Mouse (Mus musculus): ENCODE results near the gene Robo1. TPM values are rescaled to one million over a fixed set of nuclear protein-coding genes. Genes with fewer than 3 reads are reported as not detected.

Robo1 gene
- polyA plus RNA-seq, 1 experiment from 2014 or later = 18.2 TPM

GRCm38 (mm10) chr16:73024326-73024725 lies 716.2 kb downstream of the Robo1 start:
- H3K36me3 ChIP-seq = no peaks in the 10 kb centered on the region
- no peak overlapping the region for H3K4me3 ChIP-seq (replicated peaks)
- no peak overlapping the region for H3K4me2 ChIP-seq (replicated peaks)
- WGBS = 92% methylated on average over 13 of the region's 13 CpGs
- H3K4me1 ChIP-seq (replicated peaks) = no peaks in the 10 kb centered on the region
- no peak for ATAC-seq
- no peak overlapping the region for H3K9ac ChIP-seq
- no peaks in the 10 kb centered on the region for H3K27me3 ChIP-seq (replicated peaks)
- H3K27ac ChIP-seq = no peak overlapping the region
- no peaks in the 10 kb centered on the region for H3K9me3 ChIP-seq

DNA sequence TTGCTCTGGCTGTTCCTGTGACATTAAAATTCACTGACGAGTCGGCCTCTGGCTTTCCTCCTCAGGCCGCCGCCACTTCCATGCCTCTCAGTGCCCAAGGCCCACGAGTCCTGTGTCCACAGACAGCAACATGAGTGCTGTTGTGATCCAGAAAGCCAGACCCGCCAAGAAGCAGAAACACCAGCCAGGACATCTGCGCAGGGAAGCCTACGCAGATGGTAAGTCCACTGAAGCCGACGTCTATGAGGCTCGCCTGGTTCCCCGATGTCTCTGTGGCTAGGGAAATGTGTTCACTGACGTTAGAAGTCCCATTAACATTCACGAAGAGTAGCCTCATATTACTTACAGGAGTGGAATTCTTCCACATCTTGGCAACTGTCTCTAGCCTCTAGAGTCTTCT lies 719.6 kb downstream of the Robo1 start:
- no peak overlapping the region for H3K9ac ChIP-seq
- no peaks in the 10 kb centered on the region for H3K4me1 ChIP-seq (replicated peaks)
- H3K4me2 ChIP-seq (replicated peaks) = no peak overlapping the region
- no peak overlapping the region for H3K4me3 ChIP-seq (replicated peaks)
- no peaks in the 10 kb centered on the region for H3K27me3 ChIP-seq (replicated peaks)
- no peaks in the 10 kb centered on the region for H3K36me3 ChIP-seq
- H3K9me3 ChIP-seq = no peaks in the 10 kb centered on the region
- no peak for ATAC-seq
- 88% methylated on average over 14 of the region's 14 CpGs for WGBS
- H3K27ac ChIP-seq = no peak overlapping the region

DNA sequence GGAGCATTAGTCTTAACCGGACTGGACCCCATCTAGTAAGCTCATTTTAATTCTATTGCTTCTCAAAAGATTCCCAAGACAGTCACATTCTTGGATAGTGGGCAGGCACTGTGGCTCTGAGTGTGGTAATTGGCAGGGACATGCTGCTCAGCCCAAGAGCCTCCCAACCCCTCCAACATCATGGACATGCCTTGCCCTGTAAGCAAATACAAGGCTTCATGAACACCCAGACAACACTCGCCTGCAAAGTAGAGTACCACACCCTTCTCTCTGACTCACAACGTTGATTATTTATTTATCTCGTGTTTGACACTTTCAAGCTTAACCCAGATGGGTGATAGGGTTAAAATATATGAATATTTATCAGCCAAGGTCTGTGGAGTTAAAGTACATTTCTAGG lies 722.9 kb downstream of the Robo1 start:
- ATAC-seq = no peak
- no peak overlapping the region for H3K4me3 ChIP-seq (replicated peaks)

GRCm38 (mm10) chr16:73035210-73035985 lies 727.3 kb downstream of the Robo1 start:
- Histone ChIP-seq H3K9me3 (no peaks in the 10 kb centered on the region), H3K4me2 (replicated peaks) (no peak overlapping the region), H3K4me3 (replicated peaks) (no peak overlapping the region), H3K27ac (no peak overlapping the region), H3K36me3 (no peaks in the 10 kb centered on the region), H3K9ac (no peak overlapping the region), H3K27me3 (replicated peaks) (no peaks in the 10 kb centered on the region), H3K4me1 (replicated peaks) (no peaks in the 10 kb centered on the region)
- no peak for ATAC-seq
- WGBS = 93% methylated on average over 20 of the region's 20 CpGs

More for the DNA sequence above, 722.9 kb downstream of the Robo1 start:
- Histone ChIP-seq H3K4me2 (replicated peaks) (no peak overlapping the region), H3K36me3 (no peaks in the 10 kb centered on the region), H3K27me3 (replicated peaks) (no peaks in the 10 kb centered on the region), H3K9me3 (no peaks in the 10 kb centered on the region), H3K27ac (no peak overlapping the region), H3K9ac (no peak overlapping the region), H3K4me1 (replicated peaks) (no peaks in the 10 kb centered on the region)
- 69% methylated on average over 4 of the region's 4 CpGs for WGBS

DNA sequence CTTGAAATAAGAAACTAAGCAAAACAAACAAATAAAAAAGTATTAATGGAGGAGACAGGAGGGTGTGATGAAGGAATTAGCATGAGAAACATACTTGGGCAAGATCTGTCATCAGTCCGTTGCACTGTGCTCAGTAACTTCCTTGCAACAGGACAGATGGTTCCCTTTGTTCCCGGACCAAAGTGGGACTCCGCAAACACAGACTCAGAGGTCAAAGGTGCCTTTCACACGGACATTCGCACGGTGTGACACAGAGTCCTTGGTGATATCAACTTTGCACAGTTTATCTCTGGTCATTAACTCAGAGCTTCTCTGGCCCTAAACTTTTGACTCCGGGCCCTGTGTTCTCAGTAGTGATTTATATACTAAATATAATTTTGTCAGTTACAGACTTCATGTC lies 730.4 kb downstream of the Robo1 start:
- H3K9ac ChIP-seq = no peak overlapping the region
- H3K9me3 ChIP-seq = no peaks in the 10 kb centered on the region
- 0 out of 2 replicates have a peak, but pooled peaks have one; percentile 25 for ATAC-seq
- H3K36me3 ChIP-seq = 0 out of 2 replicates have a peak, but pooled peaks cover 2% of the 10 kb centered on the region
- H3K27ac ChIP-seq = no peak overlapping the region
- no peaks in the 10 kb centered on the region for H3K27me3 ChIP-seq (replicated peaks)
- 53% methylated on average over 7 of the region's 7 CpGs for WGBS
- no peak overlapping the region for H3K4me3 ChIP-seq (replicated peaks)
- H3K4me1 ChIP-seq (replicated peaks) = no peaks in the 10 kb centered on the region
- H3K4me2 ChIP-seq (replicated peaks) = no peak overlapping the region

DNA sequence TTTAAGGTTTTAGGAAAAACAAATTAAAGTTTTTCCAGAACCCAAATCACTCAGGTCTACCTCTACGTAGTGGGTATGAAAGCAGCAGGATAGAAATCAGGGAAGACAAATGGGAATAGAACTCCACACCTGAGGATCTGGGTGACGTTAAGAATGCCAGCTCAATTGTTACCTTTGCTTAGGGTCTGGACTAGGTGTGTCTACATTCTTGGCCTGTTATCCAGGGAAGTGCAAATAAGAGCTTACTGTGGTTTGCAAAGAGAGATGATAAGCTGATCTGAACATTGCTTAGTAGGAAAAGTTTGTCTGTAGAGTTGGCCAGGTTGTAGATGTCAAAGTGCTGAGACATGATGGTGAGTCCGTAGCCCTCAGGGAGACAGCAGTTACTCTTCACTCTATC lies 754.4 kb downstream of the Robo1 start:
- Histone ChIP-seq H3K4me2 (replicated peaks) (no peak overlapping the region), H3K27me3 (replicated peaks) (no peaks in the 10 kb centered on the region), H3K4me1 (replicated peaks) (no peaks in the 10 kb centered on the region), H3K4me3 (replicated peaks) (no peak overlapping the region), H3K36me3 (no peaks in the 10 kb centered on the region), H3K27ac (no peak overlapping the region), H3K9ac (no peak overlapping the region), H3K9me3 (no peaks in the 10 kb centered on the region)
- ATAC-seq = no peak
- 69% methylated on average over 3 of the region's 3 CpGs for WGBS

DNA sequence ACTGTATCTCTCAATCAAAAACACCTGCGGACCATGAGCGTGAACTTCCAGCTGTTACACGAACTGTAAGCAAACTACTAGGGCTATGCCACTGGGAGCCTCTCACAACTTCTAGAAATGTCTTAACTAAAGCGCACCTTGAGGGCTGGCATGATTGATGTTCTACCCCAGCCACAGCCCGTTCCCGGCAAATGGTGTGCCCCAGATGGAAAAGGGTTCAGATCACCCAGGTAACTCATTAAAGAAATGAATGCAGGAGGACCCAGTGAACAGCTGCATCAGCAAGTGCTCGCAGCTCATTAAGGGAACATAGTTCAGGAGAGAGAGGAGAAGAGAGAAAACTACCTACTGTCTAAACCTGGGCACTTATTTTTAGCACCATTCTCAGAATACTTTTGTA lies 759.7 kb downstream of the Robo1 start:
- H3K9me3 ChIP-seq = no peaks in the 10 kb centered on the region

DNA sequence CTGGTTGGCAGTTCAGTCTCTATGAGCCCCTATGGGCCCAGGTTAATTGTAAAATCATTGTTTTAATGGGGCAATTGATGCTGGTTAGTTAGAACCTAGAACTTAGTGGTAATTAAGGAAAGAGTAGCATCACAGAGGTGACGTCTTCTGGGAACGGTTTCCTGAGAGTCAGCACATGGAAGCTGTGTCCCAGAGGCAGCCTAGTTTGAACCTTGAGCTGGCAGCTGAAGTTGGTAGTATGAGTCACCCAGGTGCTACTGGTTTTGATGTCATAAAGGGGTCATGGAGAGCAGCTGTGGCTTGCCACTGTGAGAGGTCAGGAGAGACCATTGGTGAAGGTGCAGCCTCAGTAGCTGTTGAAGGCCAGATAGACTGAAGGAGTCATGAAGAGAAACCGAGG lies 763.9 kb downstream of the Robo1 start:
- no peaks in the 10 kb centered on the region for H3K4me1 ChIP-seq (replicated peaks)
- no peaks in the 10 kb centered on the region for H3K36me3 ChIP-seq
- no peak overlapping the region for H3K4me2 ChIP-seq (replicated peaks)
- H3K4me3 ChIP-seq (replicated peaks) = no peak overlapping the region
- H3K9ac ChIP-seq = no peak overlapping the region
- ATAC-seq = no peak
- no peaks in the 10 kb centered on the region for H3K27me3 ChIP-seq (replicated peaks)
- 95% methylated on average over 3 of the region's 3 CpGs for WGBS
- H3K27ac ChIP-seq = no peak overlapping the region
- H3K9me3 ChIP-seq = no peaks in the 10 kb centered on the region

More for the DNA sequence above, 759.7 kb downstream of the Robo1 start:
- 78% methylated on average over 7 of the region's 7 CpGs for WGBS
- Histone ChIP-seq H3K4me2 (replicated peaks) (no peak overlapping the region), H3K4me3 (replicated peaks) (no peak overlapping the region), H3K36me3 (no peaks in the 10 kb centered on the region), H3K4me1 (replicated peaks) (no peaks in the 10 kb centered on the region), H3K9ac (no peak overlapping the region), H3K27ac (no peak overlapping the region), H3K27me3 (replicated peaks) (no peaks in the 10 kb centered on the region)
- no peak for ATAC-seq

- WGBS = 93% methylated on average over 6 of the region's 6 CpGs
- H3K27ac ChIP-seq = no peak overlapping the region
- ATAC-seq = no peak
- no peaks in the 10 kb centered on the region for H3K27me3 ChIP-seq (replicated peaks)
- no peaks in the 10 kb centered on the region for H3K36me3 ChIP-seq
- H3K9ac ChIP-seq = no peak overlapping the region
- no peaks in the 10 kb centered on the region for H3K4me1 ChIP-seq (replicated peaks)
- no peak overlapping the region for H3K4me3 ChIP-seq (replicated peaks)
- H3K9me3 ChIP-seq = no peaks in the 10 kb centered on the region
- H3K4me2 ChIP-seq (replicated peaks) = no peak overlapping the region
Observed at GRCm38 (mm10) chr16:73072883-73073282, 764.8 kb downstream of the Robo1 start.

GRCm38 (mm10) chr16:73082420-73082819 lies 774.3 kb downstream of the Robo1 start:
- ATAC-seq = no peak
- Histone ChIP-seq H3K4me3 (replicated peaks) (no peak overlapping the region), H3K27ac (no peak overlapping the region), H3K4me1 (replicated peaks) (no peaks in the 10 kb centered on the region), H3K9me3 (no peaks in the 10 kb centered on the region), H3K27me3 (replicated peaks) (no peaks in the 10 kb centered on the region), H3K36me3 (no peaks in the 10 kb centered on the region), H3K4me2 (replicated peaks) (no peak overlapping the region), H3K9ac (no peak overlapping the region)
- 92% methylated on average over 4 of the region's 4 CpGs for WGBS

DNA sequence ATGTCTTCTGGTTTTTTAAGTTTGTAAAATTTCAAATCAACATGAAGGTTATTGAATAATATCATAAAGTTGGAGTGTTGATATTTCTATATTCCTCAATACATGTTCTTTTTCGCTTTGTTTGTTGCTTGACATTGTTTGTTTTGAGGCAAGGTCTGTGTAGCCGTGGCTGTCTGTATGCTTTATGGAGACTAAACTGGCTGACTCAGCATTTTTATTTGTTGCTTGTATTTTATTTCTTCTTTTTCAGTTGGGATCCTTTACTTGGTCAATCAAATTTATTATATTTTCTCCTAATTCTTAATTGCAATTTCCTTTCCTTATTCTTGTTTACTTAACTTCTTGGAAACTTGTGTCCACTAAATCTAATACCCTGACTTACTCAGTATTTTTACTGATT lies 775.0 kb downstream of the Robo1 start:
- H3K9me3 ChIP-seq = no peaks in the 10 kb centered on the region
- no peak overlapping the region for H3K4me3 ChIP-seq (replicated peaks)
- H3K36me3 ChIP-seq = no peaks in the 10 kb centered on the region
- no peak overlapping the region for H3K9ac ChIP-seq
- WGBS = 81% methylated on average over 2 of the region's 2 CpGs
- no peak for ATAC-seq
- H3K4me2 ChIP-seq (replicated peaks) = no peak overlapping the region
- H3K4me1 ChIP-seq (replicated peaks) = no peaks in the 10 kb centered on the region
- no peaks in the 10 kb centered on the region for H3K27me3 ChIP-seq (replicated peaks)
- H3K27ac ChIP-seq = no peak overlapping the region
